Mouse (Mus musculus): Measurements from ENCODE around the gene Col23a1. TPM values are rescaled to one million over a fixed set of nuclear protein-coding genes. Genes with fewer than 3 reads are reported as not detected.

The Col23a1 gene
- polyA plus RNA-seq, 1 experiment from 2014 or later: 5.4 TPM

GRCm38 (mm10) chr11:51388892-51389340, 99.2 kb downstream of the Col23a1 start:
- no peak for ATAC-seq (ENCODE audit: low FRiP score, low TSS enrichment)
- DNase-seq: no peak
- Histone ChIP-seq H3K4me3 (replicated peaks; ENCODE audit: low read depth, low read length) (no peak overlapping the region), H3K9me3 (ENCODE audit: control insufficient read depth, low read length) (no peaks in the 10 kb centered on the region), H3K9ac (replicated peaks; ENCODE audit: low read length) (no peak overlapping the region), H3K36me3 (ENCODE audit: control insufficient read depth, insufficient read depth, low read length) (no peaks in the 10 kb centered on the region), H3K27ac (replicated peaks; ENCODE audit: low read depth, low read length) (no peak overlapping the region), H3K4me2 (ENCODE audit: low read length) (no peak overlapping the region), H3K27me3 (ENCODE audit: control insufficient read depth, insufficient read depth, low read length) (no peaks in the 10 kb centered on the region), H3K4me1 (ENCODE audit: control insufficient read depth, insufficient read depth, low read length) (no peaks in the 10 kb centered on the region)
- WGBS: 64% methylated on average over 8 of the region's 8 CpGs

GRCm38 (mm10) chr11:51389763-51390162, 100.0 kb downstream of the Col23a1 start:
- H3K27ac ChIP-seq (replicated peaks; ENCODE audit: low read depth, low read length): no peak overlapping the region
- no peaks in the 10 kb centered on the region for H3K36me3 ChIP-seq (ENCODE audit: control insufficient read depth, insufficient read depth, low read length)
- ATAC-seq (ENCODE audit: low FRiP score, low TSS enrichment) (no peak), DNase-seq (no peak)
- 73% methylated on average over 10 of the region's 10 CpGs for WGBS
- no peaks in the 10 kb centered on the region for H3K27me3 ChIP-seq (ENCODE audit: control insufficient read depth, insufficient read depth, low read length)
- H3K4me2 ChIP-seq (ENCODE audit: low read length): no peak overlapping the region
- H3K4me3 ChIP-seq (replicated peaks; ENCODE audit: low read depth, low read length): no peak overlapping the region
- H3K4me1 ChIP-seq (ENCODE audit: control insufficient read depth, insufficient read depth, low read length): no peaks in the 10 kb centered on the region
- no peak overlapping the region for H3K9ac ChIP-seq (replicated peaks; ENCODE audit: low read length)
- no peaks in the 10 kb centered on the region for H3K9me3 ChIP-seq (ENCODE audit: control insufficient read depth, low read length)

DNA sequence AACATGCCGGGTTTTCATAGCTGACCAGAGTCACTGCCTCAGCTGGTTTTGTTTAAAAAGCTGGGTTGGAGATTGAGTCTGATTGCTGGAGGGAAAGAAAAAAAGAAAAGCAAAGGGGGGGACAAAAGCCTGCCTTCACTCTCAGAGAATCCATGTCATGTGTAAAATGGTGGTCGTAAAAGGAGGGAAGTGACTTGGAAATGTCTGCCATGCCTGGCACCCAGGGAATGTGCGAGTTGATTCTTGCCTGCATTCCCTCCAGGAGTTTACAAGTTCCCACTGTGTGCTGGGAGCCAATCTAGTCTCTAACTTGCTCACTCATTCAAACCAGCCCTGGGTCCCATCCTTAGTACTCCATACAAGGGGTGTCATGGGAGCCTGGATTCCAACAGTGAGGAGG, 100.8 kb downstream of the Col23a1 start:
- ATAC-seq (ENCODE audit: low FRiP score, low TSS enrichment): no peak
- Histone ChIP-seq H3K4me3 (replicated peaks; ENCODE audit: low read depth, low read length) (no peak overlapping the region), H3K27me3 (ENCODE audit: control insufficient read depth, insufficient read depth, low read length) (no peaks in the 10 kb centered on the region), H3K27ac (replicated peaks; ENCODE audit: low read depth, low read length) (no peak overlapping the region), H3K4me1 (ENCODE audit: control insufficient read depth, insufficient read depth, low read length) (no peaks in the 10 kb centered on the region), H3K4me2 (ENCODE audit: low read length) (no peak overlapping the region), H3K9me3 (ENCODE audit: control insufficient read depth, low read length) (no peaks in the 10 kb centered on the region), H3K36me3 (ENCODE audit: control insufficient read depth, insufficient read depth, low read length) (no peaks in the 10 kb centered on the region), H3K9ac (replicated peaks; ENCODE audit: low read length) (no peak overlapping the region)
- DNase-seq: no peak
- 76% methylated on average over 3 of the region's 3 CpGs for WGBS

DNA sequence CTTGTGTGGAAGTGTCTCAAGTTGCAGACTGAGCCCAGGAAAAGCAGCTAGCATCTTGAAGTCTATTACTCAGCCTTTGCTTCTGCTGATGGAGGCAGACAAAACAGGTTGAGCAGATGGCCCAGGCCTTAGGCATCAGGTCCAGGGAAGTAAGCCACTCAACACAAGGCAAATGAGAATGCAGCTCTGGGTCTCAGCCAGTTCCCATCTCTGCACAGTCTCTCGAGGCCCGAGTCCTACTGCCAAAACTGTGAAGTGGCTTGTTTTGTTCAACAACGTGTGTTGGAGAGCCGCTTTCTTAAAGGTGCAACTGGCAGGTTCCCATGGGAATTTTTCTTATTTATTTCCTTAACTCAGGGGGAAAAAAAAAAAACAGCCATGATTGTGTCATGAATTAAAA, 101.8 kb downstream of the Col23a1 start:
- no peaks in the 10 kb centered on the region for H3K9me3 ChIP-seq (ENCODE audit: control insufficient read depth, low read length)
- WGBS: 73% methylated on average over 4 of the region's 4 CpGs
- peak; percentile 30 for DNase-seq
- no peak overlapping the region for H3K4me3 ChIP-seq (replicated peaks; ENCODE audit: low read depth, low read length)
- H3K27ac ChIP-seq (replicated peaks; ENCODE audit: low read depth, low read length): no peak overlapping the region
- no peak overlapping the region for H3K4me2 ChIP-seq (ENCODE audit: low read length)
- no peaks in the 10 kb centered on the region for H3K27me3 ChIP-seq (ENCODE audit: control insufficient read depth, insufficient read depth, low read length)
- H3K36me3 ChIP-seq (ENCODE audit: control insufficient read depth, insufficient read depth, low read length): no peaks in the 10 kb centered on the region
- ATAC-seq (ENCODE audit: low FRiP score, low TSS enrichment): no peak
- H3K4me1 ChIP-seq (ENCODE audit: control insufficient read depth, insufficient read depth, low read length): no peaks in the 10 kb centered on the region
- H3K9ac ChIP-seq (replicated peaks; ENCODE audit: low read length): no peak overlapping the region

GRCm38 (mm10) chr11:51394301-51394865, 104.7 kb downstream of the Col23a1 start:
- Histone ChIP-seq H3K4me3 (replicated peaks; ENCODE audit: low read depth, low read length) (no peak overlapping the region), H3K4me1 (ENCODE audit: control insufficient read depth, insufficient read depth, low read length) (no peaks in the 10 kb centered on the region), H3K27me3 (ENCODE audit: control insufficient read depth, insufficient read depth, low read length) (no peaks in the 10 kb centered on the region), H3K9me3 (ENCODE audit: control insufficient read depth, low read length) (no peaks in the 10 kb centered on the region), H3K36me3 (ENCODE audit: control insufficient read depth, insufficient read depth, low read length) (no peaks in the 10 kb centered on the region), H3K4me2 (ENCODE audit: low read length) (no peak overlapping the region), H3K9ac (replicated peaks; ENCODE audit: low read length) (no peak overlapping the region), H3K27ac (replicated peaks; ENCODE audit: low read depth, low read length) (no peak overlapping the region)
- DNase-seq (no peak), ATAC-seq (ENCODE audit: low FRiP score, low TSS enrichment) (no peak)
- WGBS: 90% methylated on average over 9 of the region's 9 CpGs

DNA sequence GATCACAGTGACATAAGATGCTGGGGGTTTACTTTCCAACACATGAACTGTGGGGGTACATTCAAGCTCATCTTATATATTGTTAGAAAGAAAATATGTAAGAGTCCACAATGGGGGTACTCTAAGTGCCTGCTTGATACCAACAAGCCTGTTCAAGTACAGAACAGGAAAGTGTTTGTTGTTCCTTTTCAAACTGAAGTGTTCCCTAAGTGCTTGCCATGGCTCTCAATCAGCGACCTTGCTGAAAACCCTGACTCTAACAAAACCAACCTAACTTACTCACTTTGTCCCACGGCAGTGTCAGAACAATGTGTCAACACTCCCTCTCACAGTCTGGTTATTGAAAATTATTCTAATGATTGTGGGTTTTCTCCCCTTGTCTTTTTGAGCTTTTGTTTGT, 106.7 kb downstream of the Col23a1 start:
- WGBS: 82% methylated on average over 2 of the region's 2 CpGs
- H3K27ac ChIP-seq (replicated peaks; ENCODE audit: low read depth, low read length): no peak overlapping the region
- no peaks in the 10 kb centered on the region for H3K36me3 ChIP-seq (ENCODE audit: control insufficient read depth, insufficient read depth, low read length)
- no peak overlapping the region for H3K9ac ChIP-seq (replicated peaks; ENCODE audit: low read length)
- H3K27me3 ChIP-seq (ENCODE audit: control insufficient read depth, insufficient read depth, low read length): no peaks in the 10 kb centered on the region
- no peak overlapping the region for H3K4me3 ChIP-seq (replicated peaks; ENCODE audit: low read depth, low read length)
- H3K4me1 ChIP-seq (ENCODE audit: control insufficient read depth, insufficient read depth, low read length): no peaks in the 10 kb centered on the region
- ATAC-seq (ENCODE audit: low FRiP score, low TSS enrichment) (no peak), DNase-seq (no peak)
- no peak overlapping the region for H3K4me2 ChIP-seq (ENCODE audit: low read length)
- H3K9me3 ChIP-seq (ENCODE audit: control insufficient read depth, low read length): no peaks in the 10 kb centered on the region

DNA sequence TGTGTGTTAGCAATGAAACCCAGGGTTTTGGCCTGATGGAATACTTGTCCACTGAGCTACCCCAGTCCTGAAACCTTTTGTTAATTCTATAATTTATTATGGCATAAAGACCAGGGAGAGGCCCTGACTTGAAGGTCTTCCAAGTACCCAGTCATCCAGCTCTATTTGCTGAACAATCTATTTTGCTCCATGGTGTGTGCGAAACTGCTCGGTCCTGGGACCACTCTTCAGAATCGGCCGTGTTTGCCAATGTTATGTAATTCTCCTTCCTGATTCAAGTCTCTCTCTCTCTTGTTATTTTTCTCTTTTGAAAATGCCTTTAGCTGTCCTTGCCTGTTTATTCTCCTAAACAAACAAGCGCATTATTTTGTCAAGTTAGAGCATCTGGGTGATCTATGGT, 108.4 kb downstream of the Col23a1 start:
- H3K9ac ChIP-seq (replicated peaks; ENCODE audit: low read length): no peak overlapping the region
- H3K4me3 ChIP-seq (replicated peaks; ENCODE audit: low read depth, low read length): no peak overlapping the region
- no peaks in the 10 kb centered on the region for H3K36me3 ChIP-seq (ENCODE audit: control insufficient read depth, insufficient read depth, low read length)
- H3K4me1 ChIP-seq (ENCODE audit: control insufficient read depth, insufficient read depth, low read length): no peaks in the 10 kb centered on the region
- H3K27ac ChIP-seq (replicated peaks; ENCODE audit: low read depth, low read length): no peak overlapping the region
- no peaks in the 10 kb centered on the region for H3K9me3 ChIP-seq (ENCODE audit: control insufficient read depth, low read length)
- no peak overlapping the region for H3K4me2 ChIP-seq (ENCODE audit: low read length)
- ATAC-seq (ENCODE audit: low FRiP score, low TSS enrichment): no peak
- H3K27me3 ChIP-seq (ENCODE audit: control insufficient read depth, insufficient read depth, low read length): no peaks in the 10 kb centered on the region
- WGBS: 95% methylated on average over 5 of the region's 5 CpGs
- DNase-seq: no peak

GRCm38 (mm10) chr11:51400356-51400755, 110.6 kb downstream of the Col23a1 start:
- DNase-seq (no peak), ATAC-seq (ENCODE audit: low FRiP score, low TSS enrichment) (no peak)
- H3K4me3 ChIP-seq (replicated peaks; ENCODE audit: low read depth, low read length): no peak overlapping the region
- no peak overlapping the region for H3K4me2 ChIP-seq (ENCODE audit: low read length)
- H3K36me3 ChIP-seq (ENCODE audit: control insufficient read depth, insufficient read depth, low read length): no peaks in the 10 kb centered on the region
- no peak overlapping the region for H3K27ac ChIP-seq (replicated peaks; ENCODE audit: low read depth, low read length)
- no peaks in the 10 kb centered on the region for H3K4me1 ChIP-seq (ENCODE audit: control insufficient read depth, insufficient read depth, low read length)
- WGBS: 87% methylated on average over 11 of the region's 11 CpGs
- H3K27me3 ChIP-seq (ENCODE audit: control insufficient read depth, insufficient read depth, low read length): no peaks in the 10 kb centered on the region
- no peaks in the 10 kb centered on the region for H3K9me3 ChIP-seq (ENCODE audit: control insufficient read depth, low read length)
- no peak overlapping the region for H3K9ac ChIP-seq (replicated peaks; ENCODE audit: low read length)

GRCm38 (mm10) chr11:51401481-51402128, 111.9 kb downstream of the Col23a1 start:
- no peak overlapping the region for H3K9ac ChIP-seq (replicated peaks; ENCODE audit: low read length)
- H3K27ac ChIP-seq (replicated peaks; ENCODE audit: low read depth, low read length): no peak overlapping the region
- ATAC-seq (ENCODE audit: low FRiP score, low TSS enrichment) (no peak), DNase-seq (no peak)
- no peaks in the 10 kb centered on the region for H3K4me1 ChIP-seq (ENCODE audit: control insufficient read depth, insufficient read depth, low read length)
- H3K4me2 ChIP-seq (ENCODE audit: low read length): no peak overlapping the region
- H3K9me3 ChIP-seq (ENCODE audit: control insufficient read depth, low read length): no peaks in the 10 kb centered on the region
- H3K4me3 ChIP-seq (replicated peaks; ENCODE audit: low read depth, low read length): no peak overlapping the region
- 80% methylated on average over 10 of the region's 10 CpGs for WGBS
- no peaks in the 10 kb centered on the region for H3K27me3 ChIP-seq (ENCODE audit: control insufficient read depth, insufficient read depth, low read length)
- H3K36me3 ChIP-seq (ENCODE audit: control insufficient read depth, insufficient read depth, low read length): no peaks in the 10 kb centered on the region

Measured in midbrain, embryonic 14.5 days (tissue).